Mouse (Mus musculus) gastrocnemius, postnatal 36 days (tissue): ENCODE measurements around the gene Rbsn. TPM values are rescaled to one million over a fixed set of nuclear protein-coding genes. Genes with fewer than 3 reads are reported as not detected.
A peak's percentile ranks its signal among the peaks of the same experiment; 100 is the strongest.

Experiments
- DNase-seq, 2 experiments: peaks; one replicate each; pipeline ENCODE4 v3.0.0; 2022
- intact Hi-C: fragments of 180-260 bp; cut with DNase I; formaldehyde crosslinking; loops from one replicate; pipeline ENCODE4 v1.15.1; 2025
- long read RNA-seq, 2 experiments: library from polyadenylated mRNA; stranded (forward); transcript quantifications; one replicate each; pipeline ENCODE4 v2.0.0; 2021
- total RNA-seq, 2 experiments: library from RNA; stranded (reverse); gene quantifications; 2 replicates each; pipeline ENCODE4 v1.2.3; 2021

The Rbsn gene
- total RNA-seq, result 10 to 100 TPM in 1 of 2 experiments, 1 to 10 TPM in 1; 9.8 to 10.0 TPM
- long read RNA-seq, experiment 1, full-length matches to known transcripts, result 1 of 4 reads
- long read RNA-seq, experiment 1, partial matches to known transcripts, result 0 of 4 reads
- long read RNA-seq, experiment 1, other reads (novel, unspliced or antisense), result 3 of 4 reads
- long read RNA-seq, experiment 2, full-length matches to known transcripts, result 3 of 9 reads
- long read RNA-seq, experiment 2, partial matches to known transcripts, result 1 of 9 reads
- long read RNA-seq, experiment 2, other reads (novel, unspliced or antisense), result 5 of 9 reads

DNA sequence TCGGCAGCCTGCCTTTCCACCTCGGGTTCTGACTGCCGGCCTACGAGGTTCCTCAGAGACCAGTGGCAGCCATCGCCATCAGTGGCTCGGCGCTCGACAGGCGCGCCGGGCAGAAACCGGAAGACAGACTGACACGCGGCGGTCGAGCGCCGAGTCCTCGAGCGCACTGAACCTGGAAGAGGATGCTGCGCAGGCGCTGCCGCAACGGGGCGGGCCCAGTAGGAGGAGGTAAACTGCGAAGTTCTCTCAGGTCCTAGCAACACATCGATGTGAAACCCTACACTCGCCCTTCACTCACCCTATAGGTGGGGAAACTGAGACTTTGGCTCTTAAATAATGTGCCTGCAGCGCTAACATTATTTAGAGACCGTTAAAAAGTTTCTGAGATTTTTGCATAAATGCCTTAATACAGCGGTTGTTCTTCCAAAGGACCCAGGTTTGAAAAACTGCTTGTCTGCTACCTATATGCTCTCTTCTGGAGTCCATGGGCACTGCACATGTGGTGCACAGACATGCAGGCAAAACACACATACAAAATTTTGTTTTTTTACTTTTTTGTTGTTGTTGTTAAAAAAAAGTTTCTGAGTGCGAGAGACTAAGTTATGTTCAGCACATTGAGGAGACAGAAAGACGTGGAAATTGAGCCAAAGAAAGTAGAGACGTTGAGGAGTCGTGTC is at the start of gene Rbsn:
Gene Rbsn (minus strand): TSS at position 153 of the 677 bp plus-strand sequence.
- intact Hi-C loops, result no loop called here
- DNase-seq, result peak; percentile 85 to 90

DNA sequence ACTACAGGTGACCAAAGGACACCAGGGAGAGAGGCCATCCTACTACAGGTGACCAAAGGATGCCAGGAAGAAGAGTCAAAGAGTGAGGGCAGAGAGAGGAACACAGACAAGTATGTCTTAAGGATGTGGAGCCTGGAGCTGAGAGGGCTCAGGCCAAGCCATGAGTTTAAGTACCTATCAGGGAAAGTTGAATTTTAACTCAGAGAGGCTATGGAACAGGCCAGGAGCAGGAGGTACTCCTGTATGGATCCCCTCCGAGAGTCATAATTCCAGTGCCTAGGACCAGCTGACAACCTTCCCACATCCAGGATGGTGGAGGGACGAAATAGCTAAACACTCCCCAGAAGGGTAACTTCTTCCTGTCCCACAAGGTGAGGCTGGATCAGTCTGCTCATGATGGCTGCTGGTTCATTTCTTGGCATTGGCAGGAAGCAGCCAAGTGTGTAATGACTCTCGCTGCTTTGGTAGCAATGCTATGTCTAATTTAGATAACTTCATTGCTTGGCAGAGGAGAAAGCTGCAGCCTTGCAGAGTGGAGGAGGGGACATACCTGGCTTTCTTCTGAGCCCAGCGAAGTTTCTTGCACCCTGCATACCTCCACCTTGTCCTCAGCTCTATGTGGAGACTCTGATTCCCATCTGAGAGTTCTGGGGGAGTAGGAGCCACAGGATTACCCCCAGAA is 46.6 kb upstream of the Rbsn start:
- intact Hi-C loops, result no loop called here
- no peak for DNase-seq

DNA sequence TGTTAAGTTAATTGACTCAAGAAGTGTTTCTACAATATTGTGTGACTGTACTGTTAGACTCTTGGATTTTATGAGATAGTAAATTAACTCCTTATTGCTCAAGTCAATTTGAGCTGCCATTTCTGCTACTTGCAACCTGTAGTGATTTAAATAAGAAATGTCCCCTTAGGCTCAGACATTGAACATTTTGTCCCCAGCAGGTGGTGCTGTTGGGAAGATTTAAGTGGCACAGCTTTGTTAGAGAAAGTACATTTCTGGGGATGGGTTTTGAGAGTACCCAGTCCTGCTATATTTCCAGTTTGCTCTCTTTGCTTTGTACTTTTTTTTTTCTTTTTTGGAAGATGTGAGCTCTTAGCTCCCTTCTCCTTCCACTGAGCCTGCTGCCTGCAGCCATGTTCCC is 40.6 kb upstream of the Rbsn start:
- intact Hi-C loops, result no loop called here
- no peak for DNase-seq

GRCm38 (mm10) chr6:92253253-92253870 is 38.6 kb upstream of the Rbsn start:
- intact Hi-C loops, result no loop called here
- DNase-seq, result no peak

GRCm38 (mm10) chr6:92247215-92247919 is 32.6 kb upstream of the Rbsn start:
- DNase-seq, result no peak
- intact Hi-C loops, result no loop called here

DNA sequence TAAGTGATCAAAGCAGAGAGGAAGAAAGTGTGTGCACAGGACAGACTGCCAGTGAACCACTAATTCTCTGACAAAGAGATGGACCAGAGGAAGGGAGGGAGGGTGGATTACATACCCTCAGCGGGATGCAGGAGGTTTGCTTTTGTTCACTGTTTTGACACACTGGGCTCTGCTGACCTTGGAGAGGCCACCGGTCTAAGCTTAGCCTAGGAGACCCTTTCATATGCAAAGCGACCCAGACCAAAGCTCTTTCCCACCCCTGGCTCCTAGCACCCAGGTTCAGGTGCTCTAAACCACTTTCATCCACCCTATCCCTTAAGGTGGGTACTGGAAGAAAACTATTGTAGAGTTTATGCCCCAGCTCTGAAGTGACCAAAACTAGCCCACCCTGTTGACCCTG is 31.6 kb upstream of the Rbsn start:
- no peak for DNase-seq
- intact Hi-C loops, result no loop called here

DNA sequence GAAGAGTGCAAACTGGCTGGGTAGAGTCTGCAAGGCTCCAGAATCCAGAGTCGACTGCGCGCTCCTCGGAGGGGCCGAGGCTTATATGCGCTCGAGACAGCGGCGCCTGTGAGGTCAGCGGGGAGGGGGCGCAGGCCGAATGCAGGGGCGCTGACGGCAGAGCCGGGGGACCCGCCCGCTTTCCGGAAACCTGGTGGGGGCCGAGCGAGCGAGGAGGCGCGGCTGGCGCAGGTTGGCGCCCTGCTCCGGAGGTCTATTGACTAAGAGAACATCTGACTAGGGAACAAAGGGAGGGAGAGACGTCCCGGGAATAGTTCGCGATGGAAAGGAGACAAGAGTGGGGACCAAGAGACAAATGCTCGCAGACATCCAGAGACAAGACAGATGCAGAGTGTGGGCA is 29.9 kb upstream of the Rbsn start, which contains the start of gene Trh:
Gene Trh (minus strand): TSS at position 60 of the 400 bp plus-strand sequence.
- no peak for DNase-seq
- intact Hi-C loops, result no loop called here

- intact Hi-C loops, result no loop called here
- peak in 1 of 2 experiments; percentile 40 for DNase-seq
These were observed 26.6 kb upstream of the Rbsn start for GRCm38 (mm10) chr6:92241178-92241906.

DNA sequence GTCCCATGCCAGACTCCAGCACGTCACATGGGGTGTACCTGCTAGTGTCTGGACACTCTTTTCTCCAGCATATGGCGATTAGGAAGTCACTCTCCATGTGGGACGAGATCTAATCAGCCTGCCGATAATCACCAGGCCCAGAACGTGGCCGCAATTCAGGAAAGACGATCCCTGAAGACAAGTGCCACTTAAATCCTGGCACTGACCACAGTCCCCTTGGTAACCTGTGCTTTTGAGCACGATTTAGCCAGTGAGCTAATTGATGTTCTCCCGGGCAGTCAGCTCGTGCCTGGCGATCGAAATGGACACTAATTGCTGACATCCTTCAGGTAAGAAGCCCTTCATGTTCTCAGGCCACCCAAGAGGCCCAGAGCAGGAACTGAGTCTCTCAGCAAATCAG is 20.3 kb upstream of the Rbsn start:
- no peak for DNase-seq
- intact Hi-C loops, result no loop called here

DNA sequence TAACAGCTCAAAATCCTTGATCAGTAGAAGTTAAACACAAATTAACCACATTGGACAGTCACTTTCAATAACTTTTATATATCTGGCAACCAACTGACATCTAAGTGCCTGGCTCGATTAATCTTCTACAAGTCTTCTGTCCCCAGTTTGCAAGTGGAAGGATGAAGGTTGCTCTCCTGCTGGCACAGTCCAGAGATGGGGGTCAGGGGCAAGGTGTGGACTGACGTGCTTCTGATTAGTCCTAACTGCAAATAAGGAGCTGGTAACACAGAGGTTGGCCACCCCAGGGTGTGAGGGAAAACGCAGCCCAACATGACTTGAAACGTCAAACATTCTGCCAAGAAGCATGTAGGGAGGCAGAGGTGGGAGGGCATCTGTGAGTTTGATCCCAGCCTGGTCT is 17.0 kb upstream of the Rbsn start:
- intact Hi-C loops, result no loop called here
- no peak for DNase-seq

DNA sequence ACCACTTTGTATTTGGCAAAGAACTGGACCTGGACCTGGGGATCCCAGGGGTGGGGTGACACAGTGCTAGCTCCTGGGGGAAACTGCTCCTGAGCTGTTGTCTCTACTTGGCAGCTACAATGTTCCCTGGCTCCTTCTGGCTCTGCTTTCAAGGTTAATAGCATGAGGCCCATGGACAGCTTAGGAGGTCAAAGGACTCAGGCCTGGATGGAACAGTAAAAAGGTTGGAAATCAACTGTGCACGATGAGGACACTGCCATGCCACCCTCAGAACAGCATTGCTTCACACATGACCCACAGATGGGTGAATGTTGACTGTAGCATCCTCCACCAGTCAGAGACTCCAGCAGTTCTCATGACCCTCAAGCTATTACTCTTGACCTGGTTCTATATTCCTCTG is 16.6 kb upstream of the Rbsn start:
- no peak for DNase-seq
- intact Hi-C loops, result no loop called here

GRCm38 (mm10) chr6:92229586-92229985 is 14.9 kb upstream of the Rbsn start:
- no peak for DNase-seq
- intact Hi-C loops, result no loop called here

- intact Hi-C loops, result no loop called here
- DNase-seq, result no peak
These were observed 14.4 kb upstream of the Rbsn start for GRCm38 (mm10) chr6:92229103-92229502.

- DNase-seq, result no peak
- intact Hi-C loops, result no loop called here
These were observed 10.3 kb upstream of the Rbsn start for GRCm38 (mm10) chr6:92224981-92225380.

DNA sequence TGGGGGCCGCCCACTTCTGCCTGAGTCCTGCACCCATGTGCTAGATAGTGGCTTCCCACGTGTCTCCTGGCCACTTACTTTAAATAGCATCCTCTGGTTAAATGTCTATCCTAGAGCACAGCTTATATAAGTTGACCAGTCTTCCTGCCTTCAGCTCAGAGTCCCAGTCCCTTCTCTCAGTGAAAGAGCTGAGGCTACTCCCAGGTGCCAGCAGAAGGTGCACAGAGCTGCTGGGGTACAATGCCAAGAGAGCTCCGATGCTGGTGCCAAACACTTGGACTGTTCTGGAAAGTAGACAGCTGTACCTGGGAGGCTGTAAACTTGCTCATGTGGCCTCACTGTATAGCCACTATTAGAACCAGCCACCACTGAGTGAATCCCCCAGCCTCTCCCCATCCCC is 7.3 kb upstream of the Rbsn start:
- DNase-seq, result no peak
- intact Hi-C loops, result no loop called here

DNA sequence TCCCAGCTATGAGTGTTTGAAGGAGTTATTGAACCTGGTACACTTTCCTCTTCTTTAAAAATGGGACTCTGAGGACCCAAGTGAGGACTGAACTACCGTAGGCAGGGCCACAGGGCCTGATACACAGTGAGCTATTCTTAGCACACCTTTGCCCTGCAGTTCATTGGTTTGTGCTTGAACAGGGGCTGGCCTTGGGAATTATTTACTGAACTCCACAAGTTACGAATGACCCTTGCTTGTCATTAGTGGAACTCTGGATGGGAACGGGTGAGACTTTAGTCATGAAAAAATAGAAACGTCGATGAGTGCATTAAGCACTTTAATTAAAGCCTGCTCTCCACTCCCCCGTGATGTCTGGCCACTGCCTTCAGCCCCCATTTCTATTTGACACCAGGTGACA is 6.9 kb upstream of the Rbsn start:
- no peak for DNase-seq
- intact Hi-C loops, result no loop called here

GRCm38 (mm10) chr6:92219445-92219844 is 4.7 kb upstream of the Rbsn start:
- no peak for DNase-seq
- intact Hi-C loops, result loop anchor here (2.0 kb wide), 1 partner anchor 49 kb away; no protein-coding TSS in a partner anchor

- DNase-seq, result peak in 1 of 2 experiments; percentile 16
- intact Hi-C loops, result no loop called here
These were observed 511 bp downstream of the Rbsn start for GRCm38 (mm10) chr6:92214055-92214772.

DNA sequence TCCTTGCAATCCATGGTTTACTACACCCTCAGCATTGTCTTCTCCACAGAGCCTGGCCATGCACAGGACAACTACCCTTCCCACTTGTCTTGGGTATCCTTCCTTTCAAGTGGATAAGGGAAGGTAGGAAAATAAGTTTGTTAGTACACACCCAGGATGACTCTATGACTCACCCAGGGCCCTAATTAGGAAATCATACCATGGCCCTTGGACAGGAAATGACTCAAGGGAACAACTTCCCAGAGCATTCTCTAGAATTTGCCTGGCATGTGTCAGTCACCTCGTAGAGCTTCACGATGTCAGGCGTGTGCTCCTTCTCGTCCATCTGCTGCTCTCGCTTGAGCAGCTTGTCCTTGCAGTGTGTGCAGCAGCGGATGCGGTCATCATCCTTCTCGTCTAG is 15.3 kb downstream of the Rbsn start:
- intact Hi-C loops, result no loop called here
- DNase-seq, result no peak
